Mouse (Mus musculus) monocyte, adult 5-6 weeks (primary cell): ENCODE data around the gene Rps21. TPM values are rescaled to one million over a fixed set of nuclear protein-coding genes. Genes with fewer than 3 reads are reported as not detected.

Source experiments
- ATAC-seq: fragments of 153-309, 156-312 bp; replicated peaks from 2 replicates; pipeline ENCODE4 v1.8.0; 2017; ENCODE audit warnings: mild to moderate bottlenecking; ENCODE audit not compliant: low TSS enrichment, insufficient number of reproducible peaks, severe bottlenecking, poor library complexity, low FRiP score
- total RNA-seq: library from RNA; stranded (forward); fragments of 200-1000, 200-491, 200-594 nt; gene quantifications from 3 replicates; pipeline ENCODE4 v1.2.3, GENCODE M21; 2017

The Rps21 gene
- total RNA-seq, 1 experiment from 2014 or later: 2,174 TPM

DNA sequence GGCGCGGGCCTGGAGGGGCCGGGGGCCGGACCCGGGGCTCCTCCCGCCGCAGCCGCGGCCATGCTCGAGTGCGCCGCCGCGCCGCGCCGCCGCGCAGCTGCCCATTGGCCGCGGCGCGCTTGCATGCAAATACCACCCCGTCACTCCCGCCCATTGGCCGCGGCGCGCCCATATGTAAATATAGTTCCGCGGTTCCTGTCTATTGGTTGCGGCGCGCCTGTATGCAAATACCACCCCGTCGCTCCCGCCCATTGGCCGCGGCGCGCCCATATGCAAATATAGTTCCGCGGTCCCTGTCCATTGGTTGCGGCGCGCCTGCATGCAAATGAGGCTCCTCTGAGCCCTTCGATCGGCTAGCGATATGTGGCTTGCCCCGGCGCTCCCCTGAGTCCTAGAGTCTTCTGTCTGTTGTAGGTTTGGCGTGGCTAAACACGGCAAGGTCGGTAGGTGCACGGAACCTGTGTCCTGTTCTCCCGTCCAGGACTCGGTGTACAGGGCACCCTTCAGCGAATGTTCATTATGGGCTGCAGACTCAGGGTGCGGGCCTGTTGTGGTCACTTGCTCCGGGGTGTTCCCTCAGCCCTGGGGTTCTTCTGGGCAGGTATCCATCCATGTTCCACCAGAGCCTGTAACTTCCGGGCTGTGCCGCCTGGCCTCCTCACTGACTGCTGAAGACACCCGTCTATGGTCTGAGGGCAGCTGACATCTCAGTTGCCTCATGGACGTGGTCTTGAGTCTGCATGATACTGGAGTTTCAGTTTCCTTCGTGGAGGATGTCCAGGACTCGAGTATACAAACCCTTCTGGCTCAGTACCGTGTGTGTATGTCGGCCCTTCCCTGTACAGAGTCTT, 16.4 kb downstream of the Rps21 start, which contains the start of gene Cables2:
Cables2 (minus strand) TSS at position 103 of the 851 bp plus-strand sequence.
- peak; percentile 77 for ATAC-seq

- ATAC-seq: no peak
Measured at GRCm38 (mm10) chr2:180274523-180274922, 17.3 kb downstream of the Rps21 start.

GRCm38 (mm10) chr2:180275836-180276235, 18.7 kb downstream of the Rps21 start:
- peak; percentile 12 for ATAC-seq

- ATAC-seq: no peak
Measured at GRCm38 (mm10) chr2:180276385-180276784, 19.2 kb downstream of the Rps21 start.

DNA sequence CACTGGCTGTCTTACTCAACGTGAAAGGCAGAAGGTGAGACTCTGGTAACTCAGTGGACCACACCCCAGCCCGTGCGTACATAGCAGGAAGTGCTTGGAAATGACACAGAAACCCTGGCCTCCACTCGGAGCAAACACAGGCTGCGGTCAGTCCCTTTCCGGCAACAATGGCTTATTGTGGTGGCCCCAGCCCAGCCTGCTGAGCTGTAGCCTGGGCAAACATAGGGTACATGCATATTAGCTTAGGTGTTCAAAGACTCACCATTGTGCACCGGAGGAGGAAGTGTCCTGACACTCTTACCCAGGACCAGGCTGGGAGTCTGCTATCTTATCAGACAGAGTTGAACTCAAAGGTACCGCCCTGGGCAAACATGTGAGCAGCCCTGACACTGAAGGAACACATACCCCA, 19.7 kb downstream of the Rps21 start:
- ATAC-seq: peak; percentile 32

- no peak for ATAC-seq
Measured at GRCm38 (mm10) chr2:180277773-180278320, 20.7 kb downstream of the Rps21 start.

DNA sequence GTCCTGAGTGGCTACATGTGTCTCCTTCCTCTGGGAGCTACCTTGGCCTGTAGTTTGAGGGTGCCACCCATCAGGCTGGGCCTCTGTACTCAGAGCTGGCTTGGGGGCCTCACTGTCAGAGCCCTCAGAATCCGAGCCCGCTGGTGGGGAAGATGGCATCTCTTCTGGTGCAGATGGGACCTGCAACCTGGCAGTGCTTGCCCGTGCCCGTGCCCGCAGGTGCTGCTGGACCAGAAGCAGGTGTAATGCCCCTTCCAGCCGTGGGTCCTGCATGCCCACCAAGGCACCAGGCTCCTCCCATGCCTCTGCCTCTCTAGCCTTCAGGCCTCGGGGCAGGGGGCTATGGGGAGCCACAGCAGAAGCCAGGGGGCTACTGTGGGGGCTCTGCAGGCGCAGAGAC, 22.1 kb downstream of the Rps21 start:
- ATAC-seq: no peak

- no peak for ATAC-seq
Measured at GRCm38 (mm10) chr2:180288966-180289365, 31.8 kb downstream of the Rps21 start.

- no peak for ATAC-seq
Measured at GRCm38 (mm10) chr2:180289440-180290108, 32.4 kb downstream of the Rps21 start, which contains the start of gene Rbbp8nl. Gene Rbbp8nl, minus strand, starts transcription at chr2:180289879.

DNA sequence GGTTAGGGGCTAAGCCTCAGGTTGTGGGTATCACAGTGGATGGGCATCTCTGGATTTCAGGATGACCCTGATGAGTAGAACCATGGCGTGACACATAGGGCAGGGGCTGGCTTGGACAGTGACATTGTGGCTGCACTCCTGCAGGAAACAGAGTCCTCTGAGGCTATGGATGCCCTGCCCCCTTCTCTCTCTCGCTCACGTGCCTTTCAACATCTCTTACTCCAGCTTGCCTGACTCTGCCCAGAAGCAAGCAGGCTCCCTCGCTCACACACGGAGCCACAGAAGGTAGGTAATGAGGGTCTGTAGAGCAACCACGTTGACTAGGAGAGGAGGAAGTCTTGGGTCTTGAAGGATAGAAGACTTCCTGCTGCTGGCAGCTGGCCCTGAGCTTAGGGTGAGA, 33.3 kb downstream of the Rps21 start:
- ATAC-seq: no peak

DNA sequence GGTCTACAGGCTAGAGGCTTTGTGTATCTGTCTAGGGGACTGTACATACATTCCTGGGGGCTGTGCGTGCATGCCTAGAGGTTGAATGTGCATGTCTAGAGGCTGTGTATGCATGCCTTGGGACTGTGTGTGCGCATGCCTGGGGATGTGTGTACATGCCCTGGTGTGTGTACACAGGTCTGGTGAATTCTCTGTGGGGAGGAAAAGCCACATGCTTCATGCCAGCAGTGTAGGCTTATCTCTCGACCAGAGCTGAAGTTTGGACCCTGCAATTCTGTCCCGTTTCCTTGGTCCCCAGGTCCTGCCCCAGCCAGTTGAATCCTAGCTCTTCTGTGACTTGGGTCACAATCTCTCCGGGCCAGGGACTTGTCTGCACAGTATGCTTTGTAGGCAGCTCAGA, 34.4 kb downstream of the Rps21 start:
- ATAC-seq: no peak

DNA sequence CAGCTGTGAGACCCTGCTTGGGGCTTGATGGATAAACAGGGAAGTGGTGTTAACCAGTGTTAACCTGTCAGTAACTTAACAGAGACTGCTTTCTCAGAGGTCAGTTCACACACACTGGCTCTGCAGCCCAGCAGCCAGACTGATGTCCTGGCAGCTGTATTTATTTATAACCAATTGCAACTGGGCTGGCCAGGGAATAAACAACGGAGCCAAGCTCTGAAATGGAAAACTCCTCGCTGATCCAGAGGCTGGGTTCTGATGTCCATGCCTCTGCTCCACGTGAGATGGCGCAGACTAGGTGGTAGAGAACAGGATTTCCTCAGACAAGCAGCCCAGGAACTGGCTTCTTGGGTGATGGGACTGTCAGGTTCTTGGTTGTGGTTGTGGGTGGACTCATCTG, 34.8 kb downstream of the Rps21 start:
- ATAC-seq: no peak

DNA sequence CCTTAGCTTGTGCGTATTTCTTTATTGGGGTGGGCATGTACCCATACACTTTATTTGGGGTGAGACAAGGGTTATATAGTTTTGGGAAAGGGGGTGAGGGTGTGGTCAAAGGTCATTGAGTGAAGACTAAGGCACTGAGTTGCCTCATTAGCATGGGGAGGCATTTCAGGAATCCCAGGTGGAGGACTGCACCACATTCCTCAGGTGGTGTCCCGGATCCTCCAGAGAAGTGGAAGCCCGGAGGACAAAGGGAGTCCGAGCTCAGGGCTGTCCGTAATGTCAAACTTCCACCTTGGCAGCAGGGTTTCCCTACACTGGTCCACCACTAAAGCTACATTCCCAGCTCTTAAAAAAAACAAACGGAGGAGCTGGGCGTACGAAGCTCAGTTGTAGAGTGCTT, 35.7 kb downstream of the Rps21 start:
- no peak for ATAC-seq

GRCm38 (mm10) chr2:180300252-180300651, 43.1 kb downstream of the Rps21 start:
- no peak for ATAC-seq

DNA sequence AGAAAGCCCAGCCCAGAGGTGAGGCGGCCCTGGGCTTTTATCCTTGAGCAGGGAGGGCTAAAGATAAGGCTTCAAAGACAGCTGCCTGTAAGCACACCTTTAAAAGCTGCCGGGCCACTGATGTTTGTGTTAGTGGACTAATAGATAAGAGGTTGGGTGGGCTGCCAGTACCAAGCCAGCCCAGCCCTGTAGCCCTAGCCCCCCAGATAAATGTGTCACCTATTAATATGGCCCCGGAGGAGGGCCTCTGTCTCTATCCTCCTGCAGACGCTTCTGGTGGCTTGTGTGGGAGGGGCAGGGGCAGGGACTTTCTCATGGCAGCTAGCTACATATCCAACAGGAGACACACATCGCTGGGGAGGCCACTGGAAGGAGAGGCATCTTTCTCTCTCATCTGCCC, 43.6 kb downstream of the Rps21 start:
- ATAC-seq: no peak

GRCm38 (mm10) chr2:180302201-180302600, 45.0 kb downstream of the Rps21 start:
- ATAC-seq: no peak

DNA sequence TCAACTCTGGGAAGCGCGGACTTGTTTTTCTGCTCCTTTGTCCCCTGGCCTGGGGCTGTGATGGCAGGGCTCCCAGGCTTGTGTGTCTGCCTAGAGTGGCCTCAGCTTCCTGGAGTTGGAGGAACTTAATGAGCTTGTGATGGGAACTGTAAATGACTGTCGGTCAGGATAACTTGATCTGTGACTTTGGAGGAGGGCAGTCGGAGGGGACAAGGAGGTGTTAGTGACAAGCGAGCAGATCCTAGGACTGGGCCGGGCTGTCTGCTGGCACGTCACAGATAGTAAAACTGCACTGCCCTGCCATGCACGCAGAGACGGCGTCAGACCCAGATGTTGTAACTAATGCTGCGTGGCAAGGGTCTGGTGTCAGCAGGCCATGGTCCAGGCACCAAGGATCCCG, 46.3 kb downstream of the Rps21 start:
- ATAC-seq: no peak

DNA sequence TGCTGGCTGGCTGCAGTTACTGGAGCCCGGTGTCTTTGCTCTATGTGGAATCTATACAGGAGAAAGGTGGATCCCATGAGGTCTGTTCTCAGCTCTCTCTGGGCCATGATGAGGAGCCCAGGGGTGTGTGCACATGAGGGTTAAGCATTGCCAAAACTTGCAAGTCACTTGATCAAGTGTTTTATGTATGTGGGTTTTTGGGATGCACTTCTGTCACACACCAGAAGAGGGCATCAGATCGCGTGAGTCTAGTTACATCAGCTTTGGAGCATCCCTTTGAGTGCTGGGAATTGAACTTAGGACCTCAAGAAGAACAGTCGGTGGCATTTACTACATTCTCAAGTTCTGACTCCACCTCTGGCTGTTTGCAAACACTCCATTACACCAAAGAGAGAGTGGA, 47.4 kb downstream of the Rps21 start:
- ATAC-seq: no peak

GRCm38 (mm10) chr2:180305490-180305889, 48.3 kb downstream of the Rps21 start:
- no peak for ATAC-seq

DNA sequence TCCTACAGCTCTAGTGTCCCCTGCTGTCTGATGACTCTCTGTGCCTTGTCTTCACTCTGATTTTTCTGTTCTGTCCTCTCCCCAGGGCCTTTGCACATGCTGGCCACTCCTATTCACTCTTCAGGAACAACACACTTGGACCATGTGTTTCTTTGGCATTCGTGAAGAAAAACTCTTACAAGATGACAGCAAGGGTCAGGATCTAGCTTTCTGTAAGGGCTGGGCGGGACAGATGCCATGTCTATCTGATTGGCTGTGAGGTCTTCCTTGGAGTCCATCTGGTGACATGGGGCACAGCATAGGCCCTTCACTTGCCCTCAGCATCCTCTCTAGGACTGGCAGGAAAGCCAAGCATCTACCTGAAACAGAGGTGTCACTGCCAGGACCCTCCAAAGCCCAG, 48.8 kb downstream of the Rps21 start:
- ATAC-seq: no peak
